Mouse (Mus musculus) limb, embryonic 11.5 days (tissue): Measurements from ENCODE around the gene Adgrv1. TPM values are rescaled to one million over a fixed set of nuclear protein-coding genes. Genes with fewer than 3 reads are reported as not detected.
"Not testable (repeated sequence)": the region's sequence is repeated elsewhere in the genome, so short reads cannot be mapped to it uniquely, and the experiment has no call there.

Source experiments
- ATAC-seq: fragments of 200-750 bp; cut with Nextera tagmentation; 2 replicates; pipeline ENCODE4 v1.8.0; 2017; ENCODE audit warnings: low read depth; ENCODE audit not compliant: insufficient number of reproducible peaks, low FRiP score, low TSS enrichment
- DNase-seq: peaks from one replicate; pipeline ENCODE4 v3.0.0-alpha.2; 2015; ENCODE audit warnings: low spot score
- H3K27ac ChIP-seq: fragments of 300-500 bp; sonication (generic); replicated peaks from 2 replicates; pipeline ENCODE4 v1.5.1; 2014; ENCODE audit warnings: low read depth, mild to moderate bottlenecking, low read length
- H3K27me3 ChIP-seq: fragments of 300-500 bp; sonication (generic); 2 replicates; pipeline ENCODE4 v1.6.1; 2014; ENCODE audit warnings: mild to moderate bottlenecking, low read length, mixed read lengths; ENCODE audit not compliant: control insufficient read depth, insufficient read depth
- H3K36me3 ChIP-seq: fragments of 300-500 bp; sonication (generic); 2 replicates; pipeline ENCODE4 v1.6.1; 2014; ENCODE audit warnings: mild to moderate bottlenecking, low read length, moderate library complexity, mixed read lengths; ENCODE audit not compliant: control insufficient read depth, insufficient read depth
- H3K4me1 ChIP-seq: fragments of 300-500 bp; sonication (generic); 2 replicates; pipeline ENCODE4 v1.6.1; 2014; ENCODE audit warnings: low read length, mixed read lengths; ENCODE audit not compliant: control insufficient read depth, insufficient read depth
- H3K4me2 ChIP-seq: fragments of 300-500 bp; sonication (generic); 2 replicates; pipeline ENCODE4 v1.6.1; 2014; ENCODE audit warnings: low read depth, mild to moderate bottlenecking, moderate library complexity; ENCODE audit not compliant: severe bottlenecking
- H3K4me3 ChIP-seq: fragments of 300-500 bp; sonication (generic); 2 replicates; pipeline ENCODE4 v1.5.1; 2014; ENCODE audit warnings: low read depth, low read length
- H3K9ac ChIP-seq: fragments of 300-500 bp; sonication (generic); 2 replicates; pipeline ENCODE4 v1.6.1; 2014; ENCODE audit warnings: mild to moderate bottlenecking, low read length
- H3K9me3 ChIP-seq: fragments of 300-500 bp; sonication (generic); 2 replicates; pipeline ENCODE4 v1.6.1; 2016; ENCODE audit warnings: low read length; ENCODE audit not compliant: control insufficient read depth
- WGBS: fragments of 180-500 bp; shearing (Covaris S2); extraction: QIAGEN DNeasy Blood & Tissue Kit; methylation state at CpG from one replicate; pipeline ENCODE4 v1.1.7; 2014; 5-methylcytosine and 5-hydroxymethylcytosine counted together
- polyA plus RNA-seq: library from polyadenylated mRNA; unstranded; fragments of >200 nt; fragmentation: Nextera tagmentation; extraction: Ambion mirVana; gene quantifications from 2 replicates; pipeline ENCODE4 v1.2.1, GENCODE M21; 2014

Adgrv1 gene
- polyA plus RNA-seq, 1 experiment from 2014 or later, result 1.7 TPM

DNA sequence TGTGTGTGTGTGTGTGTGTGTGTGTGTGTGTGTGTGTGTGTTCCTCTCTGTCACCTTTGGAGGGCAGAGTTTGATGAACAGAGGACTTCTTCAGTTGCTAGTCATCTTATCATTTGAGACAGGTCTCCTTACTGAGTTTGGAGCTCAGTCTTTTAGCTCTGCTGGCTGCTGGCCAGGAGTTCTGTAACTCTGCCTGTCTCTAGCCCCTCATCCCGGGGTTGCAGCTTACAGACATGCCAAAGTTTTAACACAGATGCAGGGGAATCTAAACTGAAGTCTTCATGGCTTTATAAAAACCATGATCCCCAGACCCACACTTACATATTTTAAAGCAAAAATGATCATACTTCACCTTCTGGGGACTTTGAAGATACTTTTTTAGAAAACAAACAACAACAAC, 338.8 kb downstream of the Adgrv1 start:
- Histone ChIP-seq H3K4me2 (no peak overlapping the region), H3K36me3 (no peaks in the 10 kb centered on the region), H3K4me3 (no peak overlapping the region), H3K9ac (no peak overlapping the region), H3K27me3 (no peaks in the 10 kb centered on the region), H3K9me3 (no peaks in the 10 kb centered on the region), H3K27ac (no peak overlapping the region), H3K4me1 (no peaks in the 10 kb centered on the region)
- ATAC-seq (no peak), DNase-seq (no peak)
- WGBS, result 96% methylated on average over 1 of the region's 1 CpGs

DNA sequence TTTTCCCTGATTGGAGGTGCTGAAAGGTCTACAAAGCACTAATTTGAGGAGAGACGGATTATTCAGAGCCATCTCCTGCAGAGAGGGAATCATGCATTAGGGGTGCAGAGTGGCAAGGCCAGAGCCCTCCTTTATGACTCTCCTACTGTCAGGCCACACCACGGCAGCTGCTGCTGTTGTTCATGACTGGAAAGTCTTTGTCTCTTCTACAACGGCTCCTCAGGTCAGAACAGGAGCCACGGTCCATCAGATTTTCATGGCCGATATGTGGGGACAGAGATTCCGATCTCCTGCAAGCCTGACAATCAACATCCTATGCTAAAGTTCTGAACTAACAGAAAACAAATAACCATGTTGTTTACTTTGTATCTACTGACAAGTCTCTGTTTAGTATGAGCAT, 350.8 kb downstream of the Adgrv1 start:
- no peak overlapping the region for H3K9ac ChIP-seq

DNA sequence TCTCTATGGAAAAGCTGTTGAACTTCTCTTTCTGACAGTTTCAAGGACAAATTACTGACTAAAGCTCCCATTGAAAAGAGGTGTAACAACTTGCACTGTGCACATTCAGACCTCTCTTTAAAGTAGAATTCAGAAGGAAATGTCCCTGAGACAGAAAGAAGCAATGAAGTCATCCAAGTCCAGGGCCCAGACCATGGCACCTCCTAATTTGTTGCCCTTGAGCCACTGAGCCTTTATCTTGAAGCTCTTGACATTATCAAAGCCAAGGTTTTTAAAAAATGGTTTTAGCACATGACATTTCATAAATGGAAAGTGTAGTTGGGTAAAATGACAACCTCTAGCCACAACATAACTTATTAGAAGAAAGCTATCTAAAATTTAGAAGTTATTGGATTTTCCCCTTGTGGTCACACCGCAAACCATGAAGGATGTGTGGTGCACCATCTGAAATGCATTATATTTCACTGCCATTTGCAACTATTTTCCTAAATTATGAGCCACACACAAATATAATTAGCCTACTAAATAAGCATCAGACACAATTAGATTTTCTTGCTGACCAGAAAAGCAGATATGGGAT, 352.2 kb downstream of the Adgrv1 start:
- no peak overlapping the region for H3K9ac ChIP-seq
- no peaks in the 10 kb centered on the region for H3K36me3 ChIP-seq
- ATAC-seq (no peak), DNase-seq (no peak)
- WGBS, result 84% methylated on average over 1 of the region's 1 CpGs
- H3K4me2 ChIP-seq, result no peak overlapping the region
- no peaks in the 10 kb centered on the region for H3K27me3 ChIP-seq
- H3K4me1 ChIP-seq, result no peaks in the 10 kb centered on the region
- no peak overlapping the region for H3K4me3 ChIP-seq
- H3K9me3 ChIP-seq, result no peaks in the 10 kb centered on the region
- H3K27ac ChIP-seq, result no peak overlapping the region

More for the DNA sequence above, 350.8 kb downstream of the Adgrv1 start:
- Histone ChIP-seq H3K27me3 (no peaks in the 10 kb centered on the region), H3K27ac (no peak overlapping the region), H3K9me3 (no peaks in the 10 kb centered on the region), H3K4me3 (no peak overlapping the region), H3K4me1 (no peaks in the 10 kb centered on the region), H3K4me2 (no peak overlapping the region), H3K36me3 (no peaks in the 10 kb centered on the region)
- WGBS, result 70% methylated on average over 6 of the region's 6 CpGs
- DNase-seq, result no peak
- ATAC-seq, result no peak

DNA sequence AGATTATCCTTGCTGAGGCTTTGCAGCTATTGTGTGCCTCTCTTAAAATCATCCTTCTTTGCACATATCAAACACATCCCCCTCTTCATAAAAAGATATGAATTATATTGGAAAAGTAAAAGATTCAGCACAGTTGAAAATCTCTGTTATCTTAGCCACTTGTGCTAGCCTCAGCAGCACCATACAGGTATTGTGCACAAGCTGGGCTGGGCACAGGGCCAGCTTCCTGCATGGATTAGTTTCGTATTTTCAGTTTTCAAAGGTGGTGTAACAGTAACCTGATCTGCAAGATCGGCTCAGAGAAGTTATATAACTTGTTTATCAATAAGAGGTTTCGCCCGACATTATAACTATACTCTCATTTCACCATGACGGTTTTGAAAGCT, 353.6 kb downstream of the Adgrv1 start:
- no peaks in the 10 kb centered on the region for H3K27me3 ChIP-seq
- H3K9me3 ChIP-seq, result no peaks in the 10 kb centered on the region
- no peak overlapping the region for H3K4me3 ChIP-seq
- H3K4me1 ChIP-seq, result no peaks in the 10 kb centered on the region
- no peak overlapping the region for H3K27ac ChIP-seq
- 82% methylated on average over 5 of the region's 5 CpGs for WGBS
- H3K36me3 ChIP-seq, result no peaks in the 10 kb centered on the region
- DNase-seq (no peak), ATAC-seq (no peak)
- H3K9ac ChIP-seq, result no peak overlapping the region
- no peak overlapping the region for H3K4me2 ChIP-seq

DNA sequence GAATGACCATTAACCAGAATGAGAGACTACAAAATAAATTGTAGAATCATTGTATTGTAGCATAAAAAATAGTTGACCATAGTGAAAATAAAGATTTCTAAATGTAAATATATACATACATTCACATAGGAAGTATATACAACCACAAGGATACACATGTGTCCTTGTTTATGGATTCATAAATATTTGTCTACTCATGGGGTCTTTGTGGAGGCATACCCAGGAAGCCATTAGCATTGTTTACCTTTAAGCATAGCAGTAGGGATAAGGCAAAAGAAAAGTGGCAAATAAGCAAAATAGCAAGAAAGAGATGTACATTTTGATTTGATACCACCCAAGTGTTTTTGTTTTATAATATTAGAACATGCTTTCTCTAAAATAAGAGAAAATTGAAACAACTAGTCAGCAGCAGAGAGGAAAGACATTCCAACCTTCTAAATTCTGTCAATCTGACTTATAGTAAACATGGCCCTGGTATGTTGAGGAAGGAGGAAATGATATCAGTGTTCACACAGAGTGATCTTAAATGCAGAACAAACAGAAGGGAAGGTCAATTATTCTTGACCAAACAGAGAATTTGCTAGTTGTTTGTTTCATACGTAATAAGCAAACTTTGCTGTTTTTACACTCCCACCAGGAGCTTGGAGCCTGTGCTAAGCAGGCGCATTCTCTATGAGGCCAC, 354.1 kb downstream of the Adgrv1 start:
- Histone ChIP-seq H3K4me3 (no peak overlapping the region), H3K4me1 (no peaks in the 10 kb centered on the region), H3K9ac (no peak overlapping the region), H3K27ac (no peak overlapping the region), H3K9me3 (no peaks in the 10 kb centered on the region), H3K4me2 (no peak overlapping the region), H3K36me3 (no peaks in the 10 kb centered on the region), H3K27me3 (no peaks in the 10 kb centered on the region)
- ATAC-seq, result no peak
- 85% methylated on average over 2 of the region's 2 CpGs for WGBS
- no peak for DNase-seq

DNA sequence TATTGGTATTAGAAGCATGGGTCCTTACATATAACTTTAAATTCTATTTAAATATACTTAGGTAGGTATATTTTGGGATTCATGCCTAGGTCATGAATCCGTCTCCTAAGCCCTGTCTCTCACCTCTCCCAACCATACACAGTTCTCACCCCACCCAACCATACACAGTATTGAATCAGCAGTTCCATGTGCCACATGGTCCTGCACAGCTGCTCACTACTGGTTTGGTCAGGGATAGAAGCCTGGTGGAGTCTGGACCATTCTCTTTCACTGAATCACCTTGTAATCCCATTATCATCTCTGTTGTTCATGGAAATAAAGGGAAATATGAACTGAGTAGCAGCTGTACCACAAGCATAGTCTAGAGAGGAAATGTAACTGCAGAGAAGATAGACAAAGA, 359.1 kb downstream of the Adgrv1 start:
- H3K4me2 ChIP-seq, result no peak overlapping the region
- no peaks in the 10 kb centered on the region for H3K4me1 ChIP-seq
- no peaks in the 10 kb centered on the region for H3K36me3 ChIP-seq
- H3K9ac ChIP-seq, result no peak overlapping the region
- no peaks in the 10 kb centered on the region for H3K9me3 ChIP-seq
- no peak for DNase-seq
- H3K4me3 ChIP-seq, result no peak overlapping the region
- ATAC-seq, result no peak
- no peak overlapping the region for H3K27ac ChIP-seq
- WGBS, result 79% methylated on average over 1 of the region's 1 CpGs
- H3K27me3 ChIP-seq, result no peaks in the 10 kb centered on the region

DNA sequence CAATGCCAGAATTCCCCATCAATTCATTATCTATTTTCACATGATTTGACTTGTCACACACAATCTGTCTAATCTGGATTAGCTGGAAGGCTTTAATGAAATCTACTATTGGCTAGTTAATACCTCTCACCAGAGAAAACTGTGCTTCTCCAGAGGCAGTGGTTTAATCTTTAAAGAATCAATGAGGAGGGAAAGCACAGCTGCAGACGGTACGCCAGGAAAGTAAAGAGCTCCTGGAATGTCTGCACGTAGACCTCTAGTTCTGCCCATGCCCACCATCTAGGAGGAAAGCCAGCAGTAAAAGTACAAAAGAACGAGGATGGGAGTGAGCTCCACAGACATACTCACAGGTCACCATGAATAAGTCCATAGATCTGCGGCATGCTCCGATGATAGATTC, 362.6 kb downstream of the Adgrv1 start:
- no peaks in the 10 kb centered on the region for H3K4me1 ChIP-seq
- no peak for ATAC-seq
- no peak overlapping the region for H3K4me2 ChIP-seq
- H3K36me3 ChIP-seq, result no peaks in the 10 kb centered on the region
- DNase-seq, result no peak
- WGBS, result 86% methylated on average over 6 of the region's 6 CpGs
- no peak overlapping the region for H3K4me3 ChIP-seq
- H3K27me3 ChIP-seq, result no peaks in the 10 kb centered on the region
- no peak overlapping the region for H3K9ac ChIP-seq
- H3K9me3 ChIP-seq, result no peaks in the 10 kb centered on the region
- no peak overlapping the region for H3K27ac ChIP-seq

DNA sequence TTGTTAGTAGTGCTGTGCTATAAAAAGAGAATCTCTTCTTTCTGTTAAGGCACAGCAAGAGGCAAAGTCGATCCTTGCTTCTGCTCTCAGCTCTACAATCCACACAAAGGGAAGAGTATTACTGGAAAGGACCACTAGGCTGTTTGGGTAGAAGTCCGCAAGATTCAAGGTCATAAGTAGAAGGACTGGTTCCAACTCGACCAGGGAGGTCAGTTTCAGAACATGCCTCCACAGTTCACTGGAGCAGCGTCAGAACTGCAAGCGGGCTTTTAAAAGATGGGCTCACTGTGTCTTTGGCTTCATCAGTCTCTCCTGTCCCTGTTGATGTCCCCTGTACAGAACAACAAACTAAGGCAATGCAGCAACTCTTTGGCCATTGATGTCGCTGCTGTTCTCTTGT, 363.9 kb downstream of the Adgrv1 start:
- H3K4me1 ChIP-seq, result no peaks in the 10 kb centered on the region
- no peak overlapping the region for H3K9ac ChIP-seq
- DNase-seq, result no peak
- no peaks in the 10 kb centered on the region for H3K36me3 ChIP-seq
- no peak overlapping the region for H3K4me3 ChIP-seq
- no peaks in the 10 kb centered on the region for H3K27me3 ChIP-seq
- H3K27ac ChIP-seq, result no peak overlapping the region
- H3K9me3 ChIP-seq, result no peaks in the 10 kb centered on the region
- H3K4me2 ChIP-seq, result no peak overlapping the region
- 85% methylated on average over 6 of the region's 6 CpGs for WGBS
- no peak for ATAC-seq

DNA sequence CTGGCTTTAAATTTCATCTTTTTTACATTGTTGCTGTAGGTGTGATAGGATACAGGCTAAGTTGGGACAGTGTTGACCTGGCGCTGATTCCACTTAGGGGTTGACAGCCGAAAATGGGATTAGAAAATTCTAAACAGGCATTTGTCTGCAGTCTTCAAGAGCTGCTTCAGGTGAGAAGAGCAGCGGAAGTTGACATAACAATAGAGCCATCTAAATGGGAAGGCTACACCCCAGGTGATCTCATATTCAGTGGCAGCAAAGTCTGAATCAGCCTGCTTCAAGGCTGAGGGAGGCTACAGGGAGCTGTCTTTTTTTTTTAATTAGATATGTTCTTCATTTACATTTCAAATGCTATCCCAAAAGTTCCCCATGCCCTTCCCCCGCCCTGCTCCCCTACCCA, 365.5 kb downstream of the Adgrv1 start:
- H3K4me3 ChIP-seq, H3K36me3 ChIP-seq, H3K27ac ChIP-seq, H3K4me1 ChIP-seq, DNase-seq, H3K9ac ChIP-seq, H3K4me2 ChIP-seq, H3K9me3 ChIP-seq, ATAC-seq, H3K27me3 ChIP-seq: not testable (repeated sequence)
- WGBS, result 67% methylated on average over 4 of the region's 4 CpGs
